Mouse (Mus musculus): ENCODE data around the gene Arhgef10l.

Gene Arhgef10l

DNA sequence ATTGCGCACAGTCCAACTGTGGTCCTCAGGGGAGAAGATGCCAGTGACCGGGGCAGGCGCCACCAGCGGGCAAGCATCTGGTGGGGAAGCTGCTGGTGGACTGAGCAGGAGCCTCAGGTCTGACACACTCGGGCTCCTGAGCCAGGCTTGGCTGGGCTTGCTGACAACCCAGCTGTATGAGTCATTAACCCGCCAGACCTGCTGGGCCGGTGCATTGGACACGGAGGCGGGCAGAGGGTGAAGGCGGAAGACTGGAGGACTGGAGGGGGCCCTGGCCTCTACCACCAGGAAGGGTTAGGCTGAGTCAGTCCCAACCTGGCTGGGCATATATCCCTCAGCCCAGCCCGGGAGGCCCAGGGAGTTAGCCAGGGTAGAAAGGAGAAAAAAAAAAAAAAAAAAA is at the start of gene Arhgef10l:
TSS of gene Arhgef10l (minus strand) at position 253 of the 400 bp plus-strand sequence.
- DNase-seq (ENCODE audit: low spot score): no peak

DNA sequence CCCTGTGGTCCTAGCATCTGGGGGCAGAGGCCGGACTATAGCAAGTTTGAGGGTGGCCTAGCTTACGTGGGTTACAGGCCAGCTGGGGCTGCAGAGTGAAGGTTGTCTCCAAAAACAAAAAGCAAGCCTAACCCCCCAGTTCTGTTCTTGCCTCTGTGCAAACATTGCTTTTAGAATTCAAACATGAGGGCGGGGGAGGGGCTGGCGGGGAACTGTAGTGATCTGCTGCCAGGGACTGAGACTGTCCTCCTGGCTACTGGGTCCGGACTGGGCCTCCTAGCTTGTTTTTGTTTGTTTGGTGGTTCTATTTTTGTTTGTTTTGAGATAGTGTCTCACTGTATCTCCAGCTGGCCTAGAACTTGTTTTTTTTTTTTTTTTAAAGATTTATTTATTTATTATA is 48.8 kb upstream of the Arhgef10l start:
- DNase-seq (ENCODE audit: low spot score): no peak

DNA sequence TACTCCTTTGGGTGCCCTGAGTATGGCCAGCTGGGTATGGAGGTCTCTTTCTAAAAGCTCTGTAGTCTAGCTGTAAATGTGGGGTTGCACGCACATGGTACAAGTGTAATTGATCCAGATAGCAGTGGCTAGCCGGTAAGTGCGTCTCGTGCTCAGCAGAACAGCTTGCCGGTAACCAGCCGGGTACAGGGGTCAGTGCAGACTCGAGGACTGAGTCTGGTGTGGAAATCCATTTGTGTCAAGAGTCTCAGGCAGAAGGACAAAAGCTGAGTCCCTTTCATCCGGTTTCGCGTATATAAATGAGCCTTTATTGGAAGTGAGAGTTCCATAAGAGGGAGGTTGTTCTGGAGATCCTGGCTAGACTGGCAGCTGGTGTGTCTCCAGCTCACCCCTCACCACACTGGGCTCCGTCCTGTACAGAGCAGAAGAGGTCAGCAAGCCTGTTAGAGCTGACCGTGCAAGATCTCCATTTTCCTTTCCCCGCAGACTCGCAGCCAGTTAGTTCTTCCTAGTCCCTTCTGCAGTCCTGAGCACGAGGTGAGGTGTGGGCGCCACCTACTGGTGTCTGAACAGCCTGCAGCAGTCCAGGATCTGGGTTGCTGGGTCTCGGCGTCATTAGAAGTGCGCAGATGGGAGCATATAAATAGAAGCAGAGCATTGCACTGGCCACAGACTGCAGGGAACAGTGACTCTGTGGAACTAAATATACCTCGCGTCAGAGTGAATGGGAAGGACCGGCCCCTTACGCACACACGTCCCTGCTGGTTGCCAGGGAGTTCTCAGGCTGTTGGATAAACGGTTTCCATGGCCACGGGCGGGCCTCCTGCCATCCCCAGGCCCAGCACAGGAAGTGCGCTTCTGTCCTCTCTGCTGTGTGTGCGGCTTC is 47.9 kb upstream of the Arhgef10l start:
- peak; percentile 94 for DNase-seq (ENCODE audit: low spot score)

DNA sequence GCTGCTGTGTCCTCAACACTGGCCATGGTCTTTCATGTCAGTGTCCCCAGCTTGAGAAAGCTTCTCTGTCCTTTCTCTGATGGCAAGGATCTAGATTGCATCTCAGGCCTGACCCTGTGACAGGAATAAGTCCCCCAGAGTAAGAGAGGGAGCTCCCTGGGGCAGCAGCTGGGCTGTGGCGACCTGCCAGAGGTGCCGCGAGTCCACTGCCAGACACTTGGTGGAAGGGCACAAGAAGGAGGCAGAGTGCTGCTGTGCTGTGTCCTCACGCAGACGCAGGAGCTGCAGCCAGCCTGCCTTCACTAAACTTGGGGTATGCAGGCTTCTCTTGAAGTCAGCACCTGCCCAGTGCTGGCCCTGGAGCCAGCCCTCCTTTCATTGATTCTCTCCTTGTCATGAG is 45.5 kb upstream of the Arhgef10l start:
- DNase-seq (ENCODE audit: low spot score): no peak

DNA sequence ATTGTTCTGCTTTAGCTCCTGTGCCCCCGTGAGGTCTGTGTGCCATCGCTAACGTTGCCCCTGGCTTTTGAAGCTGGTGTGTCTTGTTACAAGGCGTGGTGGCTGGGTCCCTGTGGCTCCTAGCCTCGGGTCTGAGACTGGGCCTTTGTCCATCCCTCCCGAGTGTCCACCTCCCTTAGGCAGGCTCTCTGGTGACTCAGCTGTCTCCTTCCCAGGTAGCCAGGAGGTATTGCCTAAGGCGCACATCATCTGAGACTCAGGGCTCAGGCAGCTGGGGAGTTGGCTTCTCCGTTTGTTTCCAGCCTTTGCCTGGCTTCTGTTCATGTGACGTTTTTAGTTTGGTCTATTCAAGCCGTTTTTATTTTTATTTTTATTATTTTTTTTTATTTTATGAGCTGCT is 45.0 kb upstream of the Arhgef10l start:
- DNase-seq (ENCODE audit: low spot score): no peak

DNA sequence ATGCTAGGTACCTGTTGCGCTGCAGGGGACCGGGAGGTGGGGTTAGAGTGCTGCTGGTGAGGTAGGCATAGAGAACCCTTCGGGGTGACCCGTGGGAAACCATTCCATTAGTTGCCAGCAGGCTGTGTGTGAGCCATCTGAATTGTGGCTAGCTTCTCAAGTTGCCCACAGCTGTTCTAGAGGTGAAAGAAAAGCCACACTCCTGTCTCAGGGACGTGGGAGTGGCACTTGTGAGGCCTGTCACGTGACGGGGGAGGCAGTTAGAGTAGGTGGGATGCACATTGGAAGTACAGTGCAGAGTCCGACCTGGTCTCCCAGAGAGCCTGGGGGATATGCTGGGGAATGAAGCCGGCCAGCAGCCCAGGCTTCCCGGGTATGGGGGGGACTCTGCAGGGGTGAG is 43.8 kb upstream of the Arhgef10l start:
- no peak for DNase-seq (ENCODE audit: low spot score)

DNA sequence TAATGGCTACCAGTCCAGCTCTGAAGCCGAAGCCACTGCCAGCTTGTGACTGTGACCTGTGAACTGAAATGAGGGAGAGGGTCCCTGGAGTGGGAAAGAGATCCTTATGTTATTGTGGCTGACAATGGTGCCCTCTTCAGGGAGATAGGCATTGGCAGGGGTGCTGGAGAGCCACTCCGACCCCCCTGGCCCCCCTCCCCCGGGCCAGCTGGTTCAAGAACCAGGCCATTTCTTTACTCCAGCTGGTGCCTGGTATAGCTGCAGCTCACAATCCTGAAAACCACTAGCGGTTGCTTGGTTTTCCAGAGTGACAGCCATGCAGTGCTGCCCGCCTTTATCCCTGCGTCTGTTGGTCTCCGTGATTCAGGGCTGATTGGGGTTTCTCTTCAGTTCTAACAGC is 43.3 kb upstream of the Arhgef10l start:
- DNase-seq (ENCODE audit: low spot score): no peak

DNA sequence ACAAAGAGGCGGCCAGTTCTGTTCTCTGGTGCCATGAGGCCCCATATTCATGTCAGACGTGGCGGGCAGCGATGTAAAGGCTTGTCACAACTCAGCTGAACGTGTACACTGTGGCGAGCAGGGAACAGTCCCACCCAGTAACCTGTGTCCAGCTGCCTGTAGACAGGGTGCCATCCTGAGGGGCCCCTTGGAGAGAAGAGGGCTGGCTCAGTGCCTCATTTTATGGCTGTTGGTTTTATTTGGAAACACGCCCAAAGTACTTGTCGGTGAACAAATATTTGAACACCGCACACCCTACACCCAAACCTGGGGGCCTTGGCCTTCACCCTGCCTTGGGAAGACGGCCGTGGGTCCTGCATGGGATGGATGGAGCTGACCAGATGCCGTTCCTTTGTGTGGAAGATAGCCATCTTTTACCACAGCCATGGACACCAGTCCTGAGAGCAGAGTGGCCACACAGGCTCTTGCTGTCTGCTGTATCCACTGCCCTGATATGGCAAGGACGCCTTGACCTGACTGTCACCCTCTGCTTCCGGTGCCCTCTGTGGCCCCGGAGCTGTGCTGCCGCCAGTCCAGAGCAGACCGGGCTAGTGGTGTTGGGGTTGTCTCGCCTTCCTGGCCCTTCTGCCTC is 42.6 kb upstream of the Arhgef10l start:
- DNase-seq (ENCODE audit: low spot score): no peak

DNA sequence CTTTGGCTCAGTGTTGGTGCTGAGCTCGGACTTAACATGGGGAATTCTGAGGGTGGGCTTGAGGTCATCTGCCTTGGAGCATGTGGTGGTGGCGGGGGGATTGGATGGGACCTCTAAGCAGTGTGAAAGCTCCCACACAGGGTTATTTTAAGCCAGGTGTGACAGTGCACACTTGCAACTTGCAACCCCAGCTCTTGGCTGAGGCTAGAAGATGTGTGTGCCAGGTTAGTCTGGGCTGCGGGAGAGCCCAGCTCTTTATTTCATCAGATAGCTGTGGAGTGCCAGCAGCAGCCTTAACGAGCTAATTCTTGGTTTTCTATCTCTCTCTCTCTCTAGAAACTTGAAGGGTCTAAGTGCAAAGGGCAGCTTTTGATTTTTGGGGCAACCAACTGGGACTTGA is 41.8 kb upstream of the Arhgef10l start:
- DNase-seq (ENCODE audit: low spot score): no peak

DNA sequence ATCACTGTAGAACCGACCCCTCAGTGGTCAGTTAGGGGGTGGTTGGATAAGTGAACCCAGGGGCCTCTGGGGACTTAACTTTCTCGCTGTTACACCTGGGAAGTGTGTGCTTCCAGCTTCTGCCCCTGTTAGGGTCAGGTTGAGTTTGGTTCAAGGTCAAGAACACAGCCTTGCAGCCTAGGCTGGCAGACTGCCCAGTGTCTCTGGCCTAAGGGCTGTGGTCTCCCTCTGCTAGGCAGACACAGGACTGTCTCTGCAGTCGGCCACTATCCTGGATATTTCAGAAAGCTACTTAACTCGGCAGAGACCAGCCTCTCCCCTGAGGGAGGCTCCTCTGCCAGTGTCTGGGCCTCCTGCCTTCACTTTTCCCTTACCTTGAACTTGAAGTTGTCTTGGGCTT is 38.4 kb upstream of the Arhgef10l start:
- no peak for DNase-seq (ENCODE audit: low spot score)

DNA sequence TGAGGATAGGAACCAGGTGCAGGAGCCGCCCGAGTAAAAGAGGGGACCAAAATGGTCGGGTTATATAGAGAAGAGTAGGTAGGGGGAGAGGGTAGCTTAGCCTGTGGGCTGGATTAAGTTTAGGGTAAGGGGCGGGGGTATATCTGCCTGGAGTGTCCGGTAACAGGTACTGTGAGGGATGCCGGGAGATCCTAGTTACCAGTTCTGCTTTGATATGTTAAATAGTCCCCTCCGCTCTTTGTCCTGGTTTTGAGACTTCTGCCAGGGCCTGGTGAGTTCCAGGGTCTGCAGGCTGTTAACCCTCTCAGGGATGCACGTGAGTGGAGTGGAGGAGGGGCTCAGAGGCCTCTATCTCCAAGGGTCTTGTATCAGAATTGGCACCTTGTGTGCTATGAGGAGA is 37.8 kb upstream of the Arhgef10l start:
- DNase-seq (ENCODE audit: low spot score): no peak

DNA sequence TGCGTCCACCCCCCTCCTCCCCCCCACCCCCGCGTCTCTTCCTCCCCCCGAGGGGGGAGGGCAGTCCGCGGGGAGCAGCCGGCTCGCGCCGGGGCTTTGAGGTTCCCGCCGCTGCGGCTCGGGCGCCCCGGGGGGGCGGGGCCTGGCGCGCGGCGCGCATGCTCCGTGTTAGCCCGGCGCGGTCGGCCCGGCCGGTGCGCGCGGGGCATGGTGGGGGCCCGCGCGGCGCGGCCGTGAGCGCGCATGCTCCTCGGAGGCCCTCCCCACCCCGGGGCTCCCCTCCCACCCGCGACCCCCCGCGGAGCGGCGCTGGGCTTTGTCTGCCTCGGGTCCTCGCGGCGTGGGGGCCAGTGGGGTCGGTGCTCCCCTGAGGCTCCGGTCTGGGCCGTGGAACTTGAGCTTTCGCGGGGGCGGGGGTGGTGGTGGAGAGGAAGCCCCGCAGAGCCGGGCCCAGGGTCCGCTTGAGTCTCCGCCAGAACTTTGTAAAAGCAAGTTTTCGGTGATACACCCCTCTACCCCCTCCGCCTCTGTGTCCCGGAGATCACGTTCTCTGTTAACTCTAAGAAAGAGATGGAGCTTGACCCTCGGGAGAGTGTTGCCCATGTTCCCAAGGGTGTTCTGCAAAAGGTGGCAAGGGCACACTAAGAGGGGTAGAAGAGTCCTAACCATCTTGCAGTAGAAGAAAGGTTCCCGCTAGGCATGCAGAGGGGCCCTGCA is 37.0 kb upstream of the Arhgef10l start:
- peak; percentile 87 for DNase-seq (ENCODE audit: low spot score)

DNA sequence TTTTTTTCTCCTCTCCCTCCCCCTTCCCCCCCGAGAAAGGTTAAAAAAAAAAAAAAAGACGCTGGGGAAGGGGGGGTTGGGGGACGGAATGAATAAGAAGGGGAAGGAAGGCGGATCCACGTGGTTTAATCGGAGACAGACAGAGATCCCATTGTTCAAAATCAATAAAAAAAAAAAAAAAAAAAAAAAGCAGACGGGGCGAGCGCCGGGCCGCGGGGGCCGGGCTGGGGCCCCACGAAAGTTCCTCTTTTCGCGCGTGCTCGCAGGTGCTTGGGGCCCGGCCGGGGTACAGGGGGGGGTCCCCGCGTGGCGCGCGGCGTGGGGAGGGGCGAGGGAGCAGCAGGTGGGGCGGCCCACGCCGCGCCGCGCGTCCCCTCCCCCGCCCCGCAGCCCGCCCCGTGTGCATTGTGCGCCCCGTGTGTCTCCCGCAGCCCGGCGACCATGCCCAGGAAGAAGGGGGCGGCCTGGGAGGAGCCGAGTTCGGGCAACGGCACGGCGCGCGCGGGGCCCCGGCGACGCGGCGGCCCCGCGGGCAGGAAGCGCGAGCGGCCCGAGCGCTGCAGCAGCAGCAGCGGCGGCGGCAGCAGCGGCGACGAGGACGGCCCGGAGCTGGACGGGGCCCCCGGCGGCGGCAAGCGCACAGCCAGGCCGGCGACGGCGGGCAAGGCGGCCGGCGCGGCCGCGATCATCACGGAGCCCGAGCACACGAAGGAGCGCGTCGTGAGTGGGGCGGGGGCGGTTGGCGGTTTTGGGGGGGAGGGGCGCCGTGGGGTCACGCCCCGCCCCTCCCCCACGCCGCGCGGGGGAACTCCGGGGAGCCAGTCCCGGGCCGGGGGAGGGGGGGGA is 36.1 kb upstream of the Arhgef10l start:
- peak; percentile 59 for DNase-seq (ENCODE audit: low spot score)

DNA sequence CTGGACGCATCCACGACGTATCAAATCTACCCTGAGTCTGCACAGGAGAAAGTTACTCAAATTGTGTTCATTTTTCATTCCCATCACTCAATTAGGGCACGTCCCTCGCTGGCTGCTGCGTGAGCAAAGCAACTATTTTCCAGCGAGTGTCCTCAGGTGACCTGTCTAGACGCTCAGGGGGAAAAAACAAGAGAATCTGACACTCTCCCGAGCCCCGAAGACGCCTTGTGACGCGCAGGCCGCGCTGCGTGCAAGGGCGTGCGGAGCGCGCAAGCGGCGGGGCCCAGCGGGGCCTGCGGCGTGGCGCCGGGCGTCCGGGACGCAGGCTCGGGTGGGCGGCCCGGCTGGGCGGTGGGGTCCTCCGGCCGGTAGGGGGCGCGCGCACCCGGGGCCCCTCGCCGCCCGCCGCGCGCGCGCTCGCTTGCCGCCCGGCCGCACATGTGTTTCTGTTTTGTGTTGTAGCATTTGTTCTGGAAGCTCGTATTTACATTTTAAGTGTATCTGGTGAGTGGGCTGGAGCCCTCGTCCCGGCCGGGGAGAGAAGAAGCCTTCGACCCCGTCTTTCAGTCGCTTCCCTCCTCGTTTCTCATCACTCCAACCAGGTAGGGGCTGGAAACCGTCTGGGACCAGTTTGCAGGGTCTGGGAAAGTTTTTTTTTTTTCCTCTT is 35.4 kb upstream of the Arhgef10l start:
- peak; percentile 84 for DNase-seq (ENCODE audit: low spot score)

DNA sequence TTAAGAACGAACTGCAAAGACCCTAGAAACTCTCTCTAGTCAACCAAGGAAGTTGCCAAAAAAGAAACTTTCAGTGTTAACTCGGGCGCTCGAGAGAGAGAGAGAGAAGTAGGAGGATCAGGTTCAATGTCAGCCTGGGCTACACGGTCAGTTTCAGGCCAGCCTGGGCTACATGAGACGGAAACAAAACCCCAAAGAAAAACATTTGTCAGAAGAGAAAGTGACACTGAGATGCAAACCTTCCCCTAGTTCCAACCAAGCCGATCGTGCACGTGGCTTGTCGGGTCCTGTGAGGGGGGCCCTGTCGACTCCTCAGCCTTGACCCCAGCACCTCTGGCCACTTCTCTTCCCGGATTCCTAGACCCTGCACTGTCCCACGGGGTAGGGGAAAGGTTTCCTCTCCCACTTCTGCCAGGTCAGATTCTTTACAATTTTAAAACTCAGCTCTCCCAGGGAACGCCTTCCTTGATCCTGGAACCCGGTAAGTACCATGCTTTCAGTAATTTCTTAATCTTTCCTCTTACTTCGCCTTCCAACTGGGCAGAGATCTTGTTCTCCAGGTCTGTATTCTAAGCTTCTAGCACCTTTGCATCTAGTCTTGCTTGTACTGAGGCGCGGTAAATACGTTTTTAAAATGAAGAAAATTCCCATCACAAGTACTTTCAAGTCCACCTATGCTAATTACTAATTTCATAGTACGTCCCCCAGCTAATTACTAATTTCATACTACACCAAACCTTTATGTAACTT is 34.6 kb upstream of the Arhgef10l start, which contains the start of gene Rcc2:
TSS of gene Rcc2 (plus strand) at position 273 of the 750 bp plus-strand sequence.
- no peak for DNase-seq (ENCODE audit: low spot score)

DNA sequence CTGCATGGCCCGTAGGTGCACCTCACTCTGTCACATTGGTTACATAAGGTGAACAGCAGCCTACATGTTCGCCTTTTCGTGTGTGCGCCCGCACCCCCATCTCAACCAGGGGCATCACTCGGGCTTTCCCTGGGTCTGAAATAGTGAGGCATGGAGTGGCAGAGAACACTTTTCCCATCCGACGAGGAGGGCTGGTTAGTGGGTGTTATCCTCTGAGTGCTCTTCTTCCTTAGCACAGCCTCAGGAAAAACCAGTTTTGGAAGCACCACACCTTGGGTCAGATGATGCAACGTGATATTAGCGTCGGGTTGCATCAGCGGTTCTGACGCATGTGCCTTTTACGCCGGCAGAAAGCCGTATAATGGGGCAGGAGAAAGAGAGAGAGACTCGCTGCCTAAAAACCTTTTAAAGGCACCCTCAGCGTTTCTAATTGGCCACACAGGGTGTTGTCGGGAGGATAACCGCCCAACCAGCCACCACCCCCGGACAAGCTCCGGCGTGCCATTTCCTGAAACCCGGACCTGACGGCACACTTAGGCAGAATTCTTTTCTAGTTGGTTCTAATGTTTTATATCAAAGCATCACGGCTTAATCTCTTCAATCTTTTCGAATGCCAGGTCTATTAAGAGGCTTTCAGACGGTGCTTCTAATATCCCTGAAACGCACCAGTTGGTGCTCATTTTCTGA is 33.8 kb upstream of the Arhgef10l start:
- DNase-seq (ENCODE audit: low spot score): peak; percentile 51

DNA sequence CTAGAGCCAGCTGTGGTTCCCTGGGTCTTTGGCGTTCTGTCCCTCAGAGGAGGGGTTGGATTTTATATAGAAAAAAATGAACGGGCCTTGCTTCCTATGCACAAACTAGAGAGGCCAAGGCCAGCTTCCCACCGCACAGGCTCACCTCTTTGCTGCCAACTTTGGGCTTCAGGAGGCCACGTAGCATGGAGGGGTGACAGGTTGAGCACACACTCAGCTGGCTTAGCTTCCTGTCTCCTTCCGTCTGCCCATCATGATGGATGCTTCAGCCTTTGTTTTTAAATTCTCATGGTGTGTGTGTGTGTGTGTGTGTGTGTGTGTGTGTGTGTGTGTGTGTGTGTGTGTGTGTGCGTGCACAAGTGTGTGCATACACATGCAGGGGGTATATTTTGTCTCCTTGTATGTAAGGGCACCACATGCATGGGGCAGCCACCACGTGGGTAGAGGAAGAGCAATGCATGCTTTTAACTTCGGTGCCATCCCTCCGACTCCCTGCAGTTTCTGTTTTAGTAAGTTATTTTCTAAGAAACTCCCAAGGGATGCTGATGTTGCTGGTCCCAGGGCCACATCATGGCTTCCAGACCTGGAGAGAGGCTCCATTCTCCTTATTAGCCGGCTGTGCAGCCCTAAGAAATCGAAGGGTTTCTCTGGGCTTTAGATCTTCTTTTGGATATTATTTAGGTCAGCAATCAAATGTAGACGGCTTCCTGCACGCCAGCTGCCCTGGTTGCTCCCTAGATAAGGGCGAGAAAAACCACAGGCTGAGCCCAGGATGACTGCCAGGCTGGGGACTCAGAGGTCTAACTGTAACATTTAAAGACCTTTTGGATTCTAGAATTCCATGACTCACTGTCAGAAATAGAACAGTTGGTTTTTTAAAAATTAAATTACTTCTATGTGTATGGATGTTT is 30.1 kb upstream of the Arhgef10l start:
- DNase-seq (ENCODE audit: low spot score): no peak

DNA sequence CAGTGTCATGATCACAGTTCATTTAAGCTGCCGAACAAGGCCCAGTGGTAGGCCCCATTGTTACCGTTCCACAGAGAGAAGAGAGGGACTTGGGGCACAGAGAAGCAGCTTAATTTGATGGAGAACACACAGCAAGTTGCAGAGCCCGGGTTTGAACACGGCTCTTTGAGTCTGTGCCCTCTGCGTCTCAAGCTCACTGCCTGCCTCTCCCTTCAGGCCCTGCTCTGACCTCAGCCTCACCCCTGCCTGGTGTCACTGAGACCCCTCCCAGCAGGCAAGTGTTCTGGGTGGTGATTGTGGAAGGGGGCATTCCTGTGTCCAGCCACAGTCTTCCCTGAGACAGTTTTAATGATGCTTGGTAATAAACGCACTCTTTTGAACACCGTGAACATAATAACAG is 29.3 kb upstream of the Arhgef10l start:
- DNase-seq (ENCODE audit: low spot score): no peak

DNA sequence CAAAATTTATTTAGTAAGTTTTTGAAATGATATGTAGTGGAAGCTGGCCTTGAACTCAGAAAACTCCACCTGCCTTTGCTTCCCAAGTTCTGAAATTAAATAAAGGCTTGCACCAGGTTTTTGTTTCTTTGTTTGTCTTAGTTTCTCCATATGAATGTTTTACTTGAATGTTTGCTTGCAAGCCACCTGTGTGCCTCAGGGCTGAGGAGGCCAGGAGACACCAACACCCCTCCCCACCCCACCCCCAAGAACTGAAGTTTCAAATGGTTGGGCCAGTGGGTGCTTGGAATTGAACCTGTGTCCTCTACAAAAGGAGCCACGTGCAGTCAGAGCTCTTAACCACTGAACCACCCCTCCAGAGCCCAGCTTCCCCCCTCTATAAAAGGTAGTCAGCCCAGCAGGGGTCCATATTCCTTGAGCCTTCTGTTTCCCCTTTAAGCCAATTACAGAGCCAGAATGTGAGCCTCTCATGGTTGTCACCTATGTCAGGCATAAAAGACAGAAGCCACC is 28.8 kb upstream of the Arhgef10l start:
- DNase-seq (ENCODE audit: low spot score): no peak

All from retina, embryonic 14.5 days (tissue).